Mouse (Mus musculus): ENCODE results near the gene Gpr161. TPM values are rescaled to one million over a fixed set of nuclear protein-coding genes. Genes with fewer than 3 reads are reported as not detected.

Gene Gpr161
- total RNA-seq, 1 experiment from 2014 or later, result not detected

GRCm38 (mm10) chr1:165373839-165374238, 78.2 kb downstream of the Gpr161 start:
- no peak for ATAC-seq (ENCODE audit: extremely low read depth, insufficient number of reproducible peaks, low FRiP score, poor library complexity, severe bottlenecking)

Other genes starting within 250 kb of the Gpr161 start
- gene Tbx19, start 135.0 kb upstream of the Gpr161 start, total RNA-seq (2017), result not detected in 2 replicates
- gene Sft2d2, start 101.4 kb upstream of the Gpr161 start, total RNA-seq (2017), result 104 TPM in 2 replicates
- 33.9 and 44.5 TPM in 2 replicates for gene Tiprl, start 58.8 kb upstream of the Gpr161 start, total RNA-seq (2017)
- 22.0 and 34.5 TPM in 2 replicates for gene Dcaf6, start 164.7 kb downstream of the Gpr161 start, total RNA-seq (2017)
- 70.9 and 79.2 TPM in 2 replicates for gene Mpc2, start 164.8 kb downstream of the Gpr161 start, total RNA-seq (2017)
- gene Adcy10, start 189.4 kb downstream of the Gpr161 start, total RNA-seq (2017), result 0.23 TPM in 1 of 2 replicates, not detected in the other

Measured in neutrophil, adult 5-6 weeks (primary cell).